Mouse (Mus musculus) megakaryocyte, embryonic 14.5 days (primary cell): ENCODE data around the gene Il17re.

Experiments
- FLI1 ChIP-seq: IDR thresholded peaks from 2 replicates; pipeline ENCODE4 v1.6.1; 2012; ENCODE audit warnings: low read length, inconsistent platforms, mixed read lengths
- GATA1 ChIP-seq: IDR thresholded peaks from 3 replicates; pipeline ENCODE4 v1.6.1; 2012; ENCODE audit warnings: mixed read lengths, low read length, inconsistent platforms, borderline replicate concordance

GRCm38 (mm10) chr6:113465602-113466001, 7.3 kb downstream of the Il17re start:
- no peak for TF ChIP-seq GATA1
- no peak for TF ChIP-seq FLI1
